Mouse (Mus musculus): ENCODE measurements at regions not wholly inside any gene's neighbourhood (a gene's known extent, or its start where the extent isn't known, plus 50 kb on each side); places are given as distances from the start of the nearest gene placed in this dataset.

- DNase-seq (ENCODE audit: extremely low spot score) = no peak
These were observed 56.4 kb upstream of the Adra2c start for GRCm38 (mm10) chr5:35221451-35222305.

- no peak for DNase-seq (ENCODE audit: extremely low spot score)
These were observed 61.8 kb upstream of the Adra2c start for GRCm38 (mm10) chr5:35216271-35216670.

GRCm38 (mm10) chr5:35215480-35216195 lies 62.5 kb upstream of the Adra2c start:
- DNase-seq (ENCODE audit: extremely low spot score) = no peak

- DNase-seq (ENCODE audit: extremely low spot score) = no peak
These were observed 63.1 kb upstream of the Adra2c start for GRCm38 (mm10) chr5:35215007-35215406.

GRCm38 (mm10) chr5:35209348-35209747 lies 68.8 kb upstream of the Adra2c start:
- DNase-seq (ENCODE audit: extremely low spot score) = no peak

- DNase-seq (ENCODE audit: extremely low spot score) = no peak
These were observed 74.1 kb upstream of the Adra2c start for GRCm38 (mm10) chr5:35204049-35204448.

GRCm38 (mm10) chr5:35198468-35198867 lies 79.7 kb upstream of the Adra2c start:
- no peak for DNase-seq (ENCODE audit: extremely low spot score)

- no peak for DNase-seq (ENCODE audit: extremely low spot score)
These were observed 83.7 kb upstream of the Lrpap1 start for GRCm38 (mm10) chr5:35189113-35189797.

GRCm38 (mm10) chr5:35185826-35186225 lies 80.3 kb upstream of the Lrpap1 start:
- no peak for DNase-seq (ENCODE audit: extremely low spot score)

GRCm38 (mm10) chr5:35185289-35185688 lies 79.7 kb upstream of the Lrpap1 start:
- no peak for DNase-seq (ENCODE audit: extremely low spot score)

GRCm38 (mm10) chr5:35183418-35183817 lies 77.9 kb upstream of the Lrpap1 start:
- no peak for DNase-seq (ENCODE audit: extremely low spot score)

- DNase-seq (ENCODE audit: extremely low spot score) = peak; percentile 9
These were observed 71.8 kb upstream of the Lrpap1 start for GRCm38 (mm10) chr5:35177332-35177731.

GRCm38 (mm10) chr5:35176112-35176848 lies 70.7 kb upstream of the Lrpap1 start:
- no peak for DNase-seq (ENCODE audit: extremely low spot score)

- no peak for DNase-seq (ENCODE audit: extremely low spot score)
These were observed 68.8 kb upstream of the Lrpap1 start for GRCm38 (mm10) chr5:35174318-35174717.

GRCm38 (mm10) chr5:35171336-35171735 lies 65.8 kb upstream of the Lrpap1 start:
- no peak for DNase-seq (ENCODE audit: extremely low spot score)

GRCm38 (mm10) chr5:35170369-35171130 lies 65.0 kb upstream of the Lrpap1 start:
- DNase-seq (ENCODE audit: extremely low spot score) = no peak

- DNase-seq (ENCODE audit: extremely low spot score) = no peak
These were observed 64.2 kb upstream of the Lrpap1 start for GRCm38 (mm10) chr5:35169614-35170293.

- no peak for DNase-seq (ENCODE audit: extremely low spot score)
These were observed 63.3 kb upstream of the Lrpap1 start for GRCm38 (mm10) chr5:35168853-35169252.

- DNase-seq (ENCODE audit: extremely low spot score) = no peak
These were observed 62.8 kb upstream of the Lrpap1 start for GRCm38 (mm10) chr5:35168369-35168768.

GRCm38 (mm10) chr5:35165993-35166392 lies 60.4 kb upstream of the Lrpap1 start:
- no peak for DNase-seq (ENCODE audit: extremely low spot score)

Data from embryo, embryonic 9.5 days (tissue).